Mouse (Mus musculus): ENCODE measurements around the gene Olfr606.
"Not testable (repeated sequence)": the region's sequence is repeated elsewhere in the genome, so short reads cannot be mapped to it uniquely, and the experiment has no call there.

DNA sequence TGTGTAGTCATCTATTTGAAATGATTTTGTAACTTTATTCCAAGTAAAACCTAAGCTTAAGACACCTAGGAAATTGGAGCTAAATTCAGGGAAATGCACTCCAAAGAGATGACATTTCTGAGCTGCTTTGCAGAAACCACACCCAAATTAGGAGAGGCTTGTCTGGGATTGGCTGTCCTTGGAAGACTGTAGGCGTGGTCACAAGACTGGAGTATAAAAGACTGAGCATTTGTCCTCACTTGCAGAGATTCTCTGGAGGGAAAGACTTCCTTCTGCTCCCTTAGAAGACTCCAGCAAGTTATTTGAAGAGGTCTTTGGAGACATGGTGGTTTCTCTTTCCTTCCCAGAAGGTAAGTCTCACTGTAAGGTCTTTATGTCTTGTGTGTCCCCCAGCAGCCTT lies 34.1 kb upstream of the Olfr606 start, which contains the start of gene Usp17lc:
- TF ChIP-seq CTCF (conservative IDR thresholded peaks at IDR 0.05; ENCODE audit: insufficient read depth, insufficient read length, low read depth, low read length); POLR2A (IDR thresholded peaks at IDR 0.05; ENCODE audit: low read depth, low read length): not testable (repeated sequence)

Data from kidney, adult 2 months (tissue).